In the genomic region with DNA sequence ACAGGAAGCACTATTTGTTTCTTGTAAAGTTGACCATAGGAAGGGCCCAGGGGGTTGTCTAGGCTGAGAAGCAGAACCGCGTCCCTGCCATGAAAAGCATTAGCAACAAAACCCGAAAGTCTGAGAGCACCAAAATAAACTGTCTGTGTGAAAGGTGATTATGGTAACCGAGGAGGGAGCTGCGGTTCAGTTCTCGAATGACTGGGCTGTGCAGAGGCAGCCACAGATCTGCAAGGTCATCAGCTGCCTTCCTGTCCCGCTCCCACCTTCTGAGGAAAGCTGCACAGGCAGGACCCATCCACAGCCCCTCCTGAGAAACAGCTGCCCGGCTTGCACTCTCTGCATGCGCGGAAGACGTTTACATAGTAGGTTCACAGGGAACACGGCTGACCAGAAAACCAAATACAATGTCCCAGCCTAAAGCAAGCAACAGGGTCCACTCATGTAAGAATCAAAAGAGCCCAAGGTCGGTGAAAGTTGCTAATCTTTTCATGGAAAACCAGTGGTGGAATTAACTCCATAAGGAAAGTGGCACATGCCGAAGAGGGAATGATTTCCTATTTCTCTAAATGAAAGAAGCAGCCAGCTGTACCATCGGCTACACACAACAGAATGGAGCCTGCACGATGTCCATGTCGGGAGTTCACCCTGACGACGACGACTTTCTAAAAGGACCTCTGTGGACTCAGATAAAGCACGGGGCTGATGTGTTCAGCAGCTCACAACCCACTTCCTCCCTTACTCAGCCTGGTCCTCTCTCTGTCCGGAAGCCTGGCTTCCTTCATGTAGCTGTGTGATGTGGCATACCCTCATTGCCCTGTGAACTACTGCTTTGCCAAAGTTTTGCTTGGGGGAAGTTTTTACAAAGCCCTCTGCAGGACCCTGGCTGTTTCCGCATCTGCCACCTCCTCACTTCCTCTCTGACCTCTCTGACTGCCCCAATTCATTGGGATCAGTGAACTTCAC, we compare ENCODE assay signal across 8 mouse cellular contexts.
DNase-seq lines count a peak whose midpoint lies in the region; ATAC-seq and TF ChIP-seq lines count a peak whose summit lies in the region.

No protein-coding gene starts in this region.

- ATAC-seq in kidney, postnatal 0 days (replicated peaks; ENCODE audit: low FRiP score, low read depth), result no peak
- ATAC-seq in activated CD4-positive, CD25-positive, alpha-beta regulatory T cell, adult 4 months, result peak; percentile 92
- peak; percentile 68; the same call in 1 of the 2 replicates for ATAC-seq in heart, embryonic 13.5 days (ENCODE audit: extremely low read depth, insufficient number of reproducible peaks, low FRiP score, low TSS enrichment)

- no peak overlapping the region for H3K4me3 ChIP-seq in kidney, postnatal 0 days (replicated peaks; ENCODE audit: low read depth, low read length)
- no peak overlapping the region; the same call in 1 of the 2 replicates for H3K4me3 ChIP-seq in heart, embryonic 13.5 days

- peak; percentile 24 for DNase-seq in kidney, postnatal 0 days (ENCODE audit: low spot score)
- no peak for DNase-seq in kidney, postnatal 10 days
- peak; percentile 61 for DNase-seq in lung, postnatal 25 days (ENCODE audit: low spot score)
- DNase-seq in thymus, postnatal 10 days (ENCODE audit: low spot score in 2 of 2), result peak; percentile 36 to 38
- DNase-seq in cerebellum, postnatal 14 days, result no peak
- no peak for DNase-seq in urinary bladder, postnatal 25 days (ENCODE audit: low spot score)

- no peak for TF ChIP-seq CTCF in kidney, postnatal 0 days (IDR thresholded peaks at IDR 0.05; ENCODE audit: low read depth)

- H3K27ac ChIP-seq in kidney, postnatal 0 days, result peak overlapping the region; percentile 32; the same call in 1 of the 2 replicates
- peak overlapping the region; percentile 70 for H3K27ac ChIP-seq in heart, embryonic 13.5 days (replicated peaks)

- no peaks in the 10 kb centered on the region for H3K36me3 ChIP-seq in kidney, postnatal 0 days (ENCODE audit: insufficient read depth, low read length)
- H3K36me3 ChIP-seq in heart, embryonic 13.5 days, result peaks cover 27% of the 10 kb centered on the region

- no peak overlapping the region for H3K4me2 ChIP-seq in kidney, postnatal 0 days (ENCODE audit: low read length)
- H3K4me2 ChIP-seq in heart, embryonic 13.5 days, result peak overlapping the region; percentile 46

- H3K9ac ChIP-seq in kidney, postnatal 0 days (ENCODE audit: low read depth, low read length), result no peak overlapping the region
- peak overlapping the region; percentile 50; the same call in 1 of the 2 replicates for H3K9ac ChIP-seq in heart, embryonic 13.5 days

- no peaks in the 10 kb centered on the region for H3K9me3 ChIP-seq in kidney, postnatal 0 days (replicated peaks; ENCODE audit: low read length)
- no peaks in the 10 kb centered on the region for H3K9me3 ChIP-seq in heart, embryonic 13.5 days

- WGBS in kidney, postnatal 0 days, result 39% methylated on average over 23 of the region's 23 CpGs
- WGBS in heart, embryonic 13.5 days, result 35% methylated on average over 23 of the region's 23 CpGs

- H3K4me1 ChIP-seq in kidney, postnatal 0 days (replicated peaks; ENCODE audit: insufficient read depth, low read length), result no peaks in the 10 kb centered on the region
- H3K4me1 ChIP-seq in heart, embryonic 13.5 days, result peaks cover 23% of the 10 kb centered on the region

- H3K27me3 ChIP-seq in kidney, postnatal 0 days (ENCODE audit: insufficient read depth, low read length), result no peaks in the 10 kb centered on the region
- H3K27me3 ChIP-seq in heart, embryonic 13.5 days (replicated peaks), result no peaks in the 10 kb centered on the region

Comparison
In these comparisons a context has a peak if more than half of its experiments do, and no peak if none do; other contexts are left out.
1. DNase-seq: peak in kidney, postnatal 0 days (single experiment), lung, postnatal 25 days (single experiment) and thymus, postnatal 10 days (2 of 2); none in kidney, postnatal 10 days (single experiment), cerebellum, postnatal 14 days (0 of 2) and urinary bladder, postnatal 25 days (single experiment).